Mouse (Mus musculus) right cerebral cortex, postnatal 10 days (tissue): ENCODE data around the gene Stat4.

Experiments
- DNase-seq, 2 experiments: peaks; one replicate each; pipeline ENCODE4 v3.0.0; 2021; ENCODE audit warnings: low spot score in 2 of 2

The Stat4 gene

GRCm38 (mm10) chr1:51986848-51987247, at the start of gene Stat4:
TSS of gene Stat4 (plus strand) at chr1:51987148.
- DNase-seq: no peak

GRCm38 (mm10) chr1:51938357-51938756, 48.6 kb upstream of the Stat4 start:
- no peak for DNase-seq

GRCm38 (mm10) chr1:51944755-51945154, 42.2 kb upstream of the Stat4 start:
- DNase-seq: peak in 1 of 2 experiments; percentile 52

GRCm38 (mm10) chr1:51947116-51947515, 39.8 kb upstream of the Stat4 start:
- no peak for DNase-seq

GRCm38 (mm10) chr1:51964647-51965046, 22.3 kb upstream of the Stat4 start:
- no peak for DNase-seq

- DNase-seq: peak; percentile 39 to 46
These were observed 18.0 kb upstream of the Stat4 start for GRCm38 (mm10) chr1:51968994-51969393.

- no peak for DNase-seq
These were observed 16.8 kb upstream of the Stat4 start for GRCm38 (mm10) chr1:51970182-51970581.

GRCm38 (mm10) chr1:51975589-51975988, 11.4 kb upstream of the Stat4 start:
- no peak for DNase-seq

- no peak for DNase-seq
These were observed 7.9 kb upstream of the Stat4 start for GRCm38 (mm10) chr1:51979048-51979447.

- peak; percentile 77 to 79 for DNase-seq
These were observed 5.1 kb downstream of the Stat4 start for GRCm38 (mm10) chr1:51991983-51992609.

- DNase-seq: no peak
These were observed 9.1 kb downstream of the Stat4 start for GRCm38 (mm10) chr1:51996056-51996455.

GRCm38 (mm10) chr1:51996751-51997659, 10.1 kb downstream of the Stat4 start:
- no peak for DNase-seq

- peak; percentile 40 to 74 for DNase-seq
These were observed 11.6 kb downstream of the Stat4 start for GRCm38 (mm10) chr1:51998542-51998941.

GRCm38 (mm10) chr1:52004096-52004495, 17.1 kb downstream of the Stat4 start:
- DNase-seq: peak; percentile 51 to 84

- DNase-seq: no peak
These were observed 21.5 kb downstream of the Stat4 start for GRCm38 (mm10) chr1:52008443-52008842.

- DNase-seq: no peak
These were observed 22.0 kb downstream of the Stat4 start for GRCm38 (mm10) chr1:52008947-52009346.

- DNase-seq: no peak
These were observed 23.8 kb downstream of the Stat4 start for GRCm38 (mm10) chr1:52010741-52011140.

- DNase-seq: no peak
These were observed 24.3 kb downstream of the Stat4 start for GRCm38 (mm10) chr1:52011227-52011626.

- DNase-seq: no peak
These were observed 25.3 kb downstream of the Stat4 start for GRCm38 (mm10) chr1:52012231-52012630.

- no peak for DNase-seq
These were observed 25.8 kb downstream of the Stat4 start for GRCm38 (mm10) chr1:52012757-52013156.

GRCm38 (mm10) chr1:52019621-52020020, 32.7 kb downstream of the Stat4 start:
- DNase-seq: no peak

- DNase-seq: no peak
These were observed 35.2 kb downstream of the Stat4 start for GRCm38 (mm10) chr1:52021936-52022725.
